Mouse (Mus musculus) stomach, embryonic 16.5 days (tissue): Measurements from ENCODE around the gene Fars2. TPM values are rescaled to one million over a fixed set of nuclear protein-coding genes. Genes with fewer than 3 reads are reported as not detected.

Source experiments
- ATAC-seq: fragments of 200-750 bp; cut with Nextera tagmentation; 2 replicates; pipeline ENCODE4 v1.8.0; 2017; ENCODE audit warnings: moderate number of reproducible peaks, moderate TSS enrichment; ENCODE audit not compliant: insufficient read depth, low FRiP score
- H3K27ac ChIP-seq: fragments of 300-500 bp; sonication (generic); 2 replicates; pipeline ENCODE4 v1.5.1; 2014; ENCODE audit warnings: low read length
- H3K27me3 ChIP-seq: fragments of 300-500 bp; sonication (generic); 2 replicates; pipeline ENCODE4 v1.6.1; 2014; ENCODE audit warnings: low read length, control low read depth, mixed read lengths; ENCODE audit not compliant: control insufficient read depth, insufficient read depth
- H3K36me3 ChIP-seq: fragments of 300-500 bp; sonication (generic); 2 replicates; pipeline ENCODE4 v1.6.1; 2014; ENCODE audit warnings: low read length; ENCODE audit not compliant: control insufficient read depth, insufficient read depth
- H3K4me1 ChIP-seq: fragments of 300-500 bp; sonication (generic); 2 replicates; pipeline ENCODE4 v1.6.1; 2014; ENCODE audit warnings: low read length, control low read depth, mixed read lengths; ENCODE audit not compliant: control insufficient read depth, insufficient read depth
- H3K4me2 ChIP-seq: fragments of 300-500 bp; sonication (generic); 2 replicates; pipeline ENCODE4 v1.6.1; 2014; ENCODE audit warnings: low read depth, low read length, mixed read lengths
- H3K4me3 ChIP-seq: fragments of 300-500 bp; sonication (generic); replicated peaks from 2 replicates; pipeline ENCODE4 v1.5.1; 2014; ENCODE audit warnings: mild to moderate bottlenecking, low read length
- H3K9ac ChIP-seq: fragments of 300-500 bp; sonication (generic); 2 replicates; pipeline ENCODE4 v1.6.1; 2014; ENCODE audit warnings: low read length
- H3K9me3 ChIP-seq: fragments of 300-500 bp; sonication (generic); replicated peaks from 2 replicates; pipeline ENCODE4 v1.6.1; 2016; ENCODE audit warnings: low read length, control low read depth; ENCODE audit not compliant: control insufficient read depth
- WGBS: fragments of 180-500 bp; shearing (Covaris S2); extraction: QIAGEN DNeasy Blood & Tissue Kit; methylation state at CpG from one replicate; pipeline ENCODE4 v1.1.7; 2014; 5-methylcytosine and 5-hydroxymethylcytosine counted together
- polyA plus RNA-seq: library from polyadenylated mRNA; unstranded; fragments of >200 nt; fragmentation: Nextera tagmentation; extraction: Ambion mirVana; gene quantifications from 2 replicates; pipeline ENCODE4 v1.2.1, GENCODE M21; 2015

Gene Fars2
- polyA plus RNA-seq, 1 experiment from 2014 or later, result 34.6 TPM

DNA sequence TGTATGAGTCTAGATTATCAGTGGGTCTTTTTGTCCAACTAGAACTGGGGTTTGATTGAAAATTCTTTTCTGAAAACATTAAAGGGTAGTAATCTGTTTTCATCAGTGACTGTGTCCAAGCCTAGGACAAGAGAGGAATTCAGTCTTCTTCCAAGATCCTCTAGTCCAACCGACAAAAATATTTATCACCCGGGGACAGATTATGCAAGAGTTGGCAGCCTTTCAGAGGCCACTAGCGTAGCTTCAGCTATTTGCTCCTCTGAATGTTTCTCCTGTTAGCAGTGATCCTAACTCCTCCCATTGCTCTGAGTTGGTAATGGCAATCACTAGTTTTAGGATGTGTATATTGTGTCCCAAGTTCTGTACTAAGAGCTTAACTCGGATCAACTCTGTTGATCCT, 380.1 kb downstream of the Fars2 start:
- H3K4me1 ChIP-seq, result no peaks in the 10 kb centered on the region
- no peak overlapping the region for H3K9ac ChIP-seq
- H3K9me3 ChIP-seq, result no peaks in the 10 kb centered on the region
- H3K27me3 ChIP-seq, result no peaks in the 10 kb centered on the region
- no peaks in the 10 kb centered on the region for H3K36me3 ChIP-seq
- no peak for ATAC-seq
- no peak overlapping the region for H3K4me3 ChIP-seq
- H3K27ac ChIP-seq, result no peak overlapping the region
- H3K4me2 ChIP-seq, result no peak overlapping the region
- 47% methylated on average over 4 of the region's 4 CpGs for WGBS

DNA sequence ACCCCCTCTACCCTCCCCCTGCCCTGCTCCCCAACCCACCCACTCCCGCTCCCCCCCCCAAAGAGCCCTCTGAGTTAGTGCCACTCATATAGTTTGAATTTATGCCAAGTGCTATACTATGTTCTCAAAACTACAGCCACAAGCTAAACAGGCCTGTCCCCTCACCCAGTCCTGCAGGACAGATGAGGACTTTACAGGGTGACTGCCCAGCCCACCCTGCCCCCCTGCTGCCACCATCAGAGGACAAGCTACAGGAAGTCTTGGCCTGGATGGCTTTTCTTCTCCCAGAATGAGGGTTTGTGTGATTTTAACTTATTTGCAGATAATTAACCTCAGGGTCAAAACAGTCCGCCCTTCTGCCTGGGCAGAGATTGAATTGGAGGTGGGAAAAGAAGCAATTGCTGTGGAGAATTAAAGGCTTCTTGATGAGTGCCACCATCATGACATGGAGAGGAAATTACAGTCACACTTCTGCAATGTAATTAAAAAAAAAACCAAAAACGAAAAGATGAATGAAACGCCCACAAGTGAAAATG, 383.2 kb downstream of the Fars2 start:
- Histone ChIP-seq H3K27ac (no peak overlapping the region), H3K4me3 (no peak overlapping the region), H3K9me3 (no peaks in the 10 kb centered on the region), H3K27me3 (no peaks in the 10 kb centered on the region), H3K9ac (no peak overlapping the region), H3K36me3 (no peaks in the 10 kb centered on the region), H3K4me2 (no peak overlapping the region), H3K4me1 (no peaks in the 10 kb centered on the region)
- 73% methylated on average over 4 of the region's 4 CpGs for WGBS
- no peak for ATAC-seq

DNA sequence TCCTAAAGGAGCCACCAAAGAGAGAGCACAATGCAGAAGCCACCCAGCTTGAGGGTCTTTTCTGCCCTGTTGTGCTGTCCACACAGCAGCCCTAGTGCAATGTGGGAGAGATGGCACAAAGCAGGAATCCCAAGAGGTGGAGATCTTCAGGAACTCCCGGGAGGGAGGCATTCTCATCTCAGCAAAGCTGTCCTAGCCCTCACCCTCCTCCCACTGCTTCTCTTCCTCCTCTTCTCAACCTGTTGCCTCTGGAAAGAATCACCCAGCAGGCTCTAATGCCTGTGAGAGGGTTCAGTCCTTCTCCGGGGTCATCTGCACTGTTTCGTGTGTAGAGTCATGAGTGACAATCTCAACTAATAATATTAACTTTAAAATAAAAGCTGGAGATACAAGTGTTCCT, 386.3 kb downstream of the Fars2 start:
- ATAC-seq, result no peak
- no peaks in the 10 kb centered on the region for H3K36me3 ChIP-seq
- no peak overlapping the region for H3K4me3 ChIP-seq
- 78% methylated on average over 3 of the region's 3 CpGs for WGBS
- no peak overlapping the region for H3K9ac ChIP-seq
- no peak overlapping the region for H3K27ac ChIP-seq
- H3K9me3 ChIP-seq, result no peaks in the 10 kb centered on the region
- no peak overlapping the region for H3K4me2 ChIP-seq
- H3K27me3 ChIP-seq, result no peaks in the 10 kb centered on the region
- no peaks in the 10 kb centered on the region for H3K4me1 ChIP-seq

DNA sequence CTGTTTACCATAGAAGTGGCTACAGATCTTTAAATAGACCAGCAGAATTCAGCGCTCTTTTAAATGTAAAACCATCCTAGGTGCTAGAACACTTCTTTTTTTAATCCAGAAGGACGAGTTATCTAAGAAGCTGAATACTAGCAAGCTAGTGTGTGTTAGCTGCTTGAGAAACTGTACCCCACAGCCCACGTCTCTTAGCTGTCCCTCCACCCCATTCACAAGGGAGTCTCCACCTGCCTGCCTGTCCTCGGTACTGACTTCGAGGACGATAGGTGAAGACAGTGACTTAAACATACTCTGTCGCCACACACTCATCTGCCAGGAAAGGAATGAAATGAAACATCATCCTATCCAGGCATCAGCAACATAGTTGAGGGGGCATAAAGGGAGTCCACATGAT, 386.8 kb downstream of the Fars2 start:
- no peak overlapping the region for H3K9ac ChIP-seq
- no peaks in the 10 kb centered on the region for H3K36me3 ChIP-seq
- no peak overlapping the region for H3K4me3 ChIP-seq
- H3K27ac ChIP-seq, result no peak overlapping the region
- no peaks in the 10 kb centered on the region for H3K4me1 ChIP-seq
- no peaks in the 10 kb centered on the region for H3K9me3 ChIP-seq
- no peaks in the 10 kb centered on the region for H3K27me3 ChIP-seq
- no peak for ATAC-seq
- WGBS, result 81% methylated on average over 7 of the region's 7 CpGs
- H3K4me2 ChIP-seq, result no peak overlapping the region

DNA sequence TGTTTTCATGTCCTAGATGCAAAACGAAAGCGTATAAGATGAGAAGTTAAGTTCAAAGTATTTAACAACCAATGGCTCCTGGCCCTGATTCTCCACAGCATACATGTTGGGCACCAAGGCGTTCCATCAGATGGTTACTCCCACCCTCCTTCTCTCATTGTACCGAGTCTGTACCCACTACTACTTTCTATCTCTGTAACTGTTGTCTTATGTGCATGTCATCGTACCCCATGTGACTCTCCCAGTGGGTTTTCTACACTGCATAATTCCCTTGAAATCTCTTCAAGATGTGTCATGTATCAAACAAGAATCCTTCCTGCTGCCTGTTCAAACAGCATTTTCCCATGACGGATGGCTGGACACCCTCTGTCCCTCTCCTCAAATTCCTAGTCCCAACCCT, 388.5 kb downstream of the Fars2 start:
- Histone ChIP-seq H3K27me3 (no peaks in the 10 kb centered on the region), H3K9me3 (no peaks in the 10 kb centered on the region), H3K4me1 (no peaks in the 10 kb centered on the region), H3K4me2 (no peak overlapping the region), H3K9ac (no peak overlapping the region), H3K36me3 (no peaks in the 10 kb centered on the region), H3K27ac (no peak overlapping the region), H3K4me3 (no peak overlapping the region)
- ATAC-seq, result no peak
- WGBS, result 90% methylated on average over 6 of the region's 6 CpGs

DNA sequence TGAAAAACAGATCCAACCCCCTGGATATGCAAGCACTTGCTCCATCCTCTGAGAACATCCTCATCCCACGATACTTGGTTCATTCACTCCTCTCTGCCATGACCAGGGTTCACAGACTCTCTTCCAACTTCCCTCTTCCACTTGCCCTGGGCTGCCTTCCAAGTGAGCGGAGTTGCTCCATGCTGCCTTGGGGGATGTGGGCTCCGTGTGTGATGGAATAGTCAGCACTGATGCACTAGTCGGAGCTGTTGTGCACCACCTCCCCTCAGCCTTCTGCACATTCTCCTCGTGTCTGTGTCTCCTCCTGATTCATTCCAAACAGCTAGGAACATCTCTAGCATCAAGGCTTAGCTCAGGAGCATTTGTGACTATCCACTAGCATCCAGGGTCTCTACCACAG, 389.1 kb downstream of the Fars2 start:
- WGBS, result 66% methylated on average over 5 of the region's 5 CpGs

DNA sequence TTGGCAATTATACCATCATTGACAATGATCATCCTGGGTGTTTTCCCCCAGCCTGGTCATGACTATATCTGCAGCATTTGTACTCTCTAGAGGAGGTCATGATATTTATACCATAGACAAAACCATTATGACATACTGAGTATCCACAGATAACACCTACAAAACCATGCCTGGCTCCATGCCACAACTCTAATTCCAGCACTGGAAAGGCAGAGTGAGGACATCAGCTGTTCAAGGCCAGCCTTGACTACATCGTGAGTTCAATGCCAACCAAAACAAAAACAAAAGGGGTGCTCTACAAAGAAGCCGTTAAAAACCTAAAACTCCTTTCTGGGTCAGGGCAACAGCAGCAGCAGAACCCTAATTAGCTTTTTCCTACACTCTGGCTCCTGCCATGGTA, 392.9 kb downstream of the Fars2 start:
- no peaks in the 10 kb centered on the region for H3K27me3 ChIP-seq
- H3K27ac ChIP-seq, result no peak overlapping the region
- no peaks in the 10 kb centered on the region for H3K36me3 ChIP-seq
- no peaks in the 10 kb centered on the region for H3K4me1 ChIP-seq
- H3K9me3 ChIP-seq, result no peaks in the 10 kb centered on the region
- no peak overlapping the region for H3K4me2 ChIP-seq
- no peak overlapping the region for H3K9ac ChIP-seq
- no peak for ATAC-seq
- no peak overlapping the region for H3K4me3 ChIP-seq
- 79% methylated on average over 2 of the region's 2 CpGs for WGBS

More for the DNA sequence above, 389.1 kb downstream of the Fars2 start:
- Histone ChIP-seq H3K9me3 (no peaks in the 10 kb centered on the region), H3K27ac (no peak overlapping the region), H3K9ac (no peak overlapping the region), H3K4me2 (no peak overlapping the region), H3K36me3 (no peaks in the 10 kb centered on the region), H3K4me1 (no peaks in the 10 kb centered on the region), H3K4me3 (no peak overlapping the region), H3K27me3 (no peaks in the 10 kb centered on the region)
- ATAC-seq, result no peak

DNA sequence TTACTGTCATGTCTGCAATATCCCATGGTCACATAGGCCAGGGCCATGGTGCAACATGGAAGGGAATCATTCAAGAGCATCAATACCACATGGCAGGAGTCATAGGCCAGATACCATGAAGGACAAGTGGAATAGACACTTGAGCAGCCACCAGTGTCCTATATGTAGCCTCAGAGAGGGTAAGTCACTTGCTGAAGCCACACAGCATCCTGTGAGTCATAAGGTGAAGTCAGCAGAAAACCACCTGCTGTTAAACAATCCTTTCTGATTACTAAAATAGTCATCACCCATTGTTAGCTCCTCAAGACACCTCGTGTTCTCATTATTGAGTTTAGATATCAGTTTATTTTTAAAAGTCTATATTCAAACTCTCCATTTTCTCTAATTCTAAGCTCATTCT, 395.9 kb downstream of the Fars2 start:
- H3K9ac ChIP-seq, result no peak overlapping the region
- WGBS, result 75% methylated on average over 1 of the region's 1 CpGs
- ATAC-seq, result no peak
- no peak overlapping the region for H3K27ac ChIP-seq
- H3K36me3 ChIP-seq, result no peaks in the 10 kb centered on the region
- H3K4me2 ChIP-seq, result no peak overlapping the region
- H3K4me1 ChIP-seq, result no peaks in the 10 kb centered on the region
- no peaks in the 10 kb centered on the region for H3K9me3 ChIP-seq
- H3K4me3 ChIP-seq, result no peak overlapping the region
- no peaks in the 10 kb centered on the region for H3K27me3 ChIP-seq

DNA sequence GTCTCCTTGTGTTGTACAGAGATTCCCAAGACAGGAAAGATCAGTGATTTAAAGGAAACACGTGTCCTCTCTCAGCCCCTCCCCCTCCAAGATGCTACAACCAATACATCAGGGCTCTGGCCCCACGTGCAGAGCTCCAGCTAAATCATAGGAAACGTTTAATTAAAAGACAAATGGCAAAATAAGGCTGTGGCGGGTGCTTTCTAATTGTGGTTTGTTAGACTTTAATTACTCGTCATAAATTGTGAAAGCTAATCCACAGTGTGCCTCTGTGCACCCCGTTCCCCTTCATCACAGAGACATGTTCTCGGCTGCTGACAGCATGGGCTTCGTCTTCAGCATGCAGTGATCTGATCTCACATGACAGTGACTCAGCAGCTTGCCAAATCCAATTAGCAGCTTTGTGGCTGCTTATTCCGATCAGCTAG, 400.9 kb downstream of the Fars2 start:
- H3K4me1 ChIP-seq, result no peaks in the 10 kb centered on the region
- no peaks in the 10 kb centered on the region for H3K36me3 ChIP-seq
- H3K9me3 ChIP-seq, result no peaks in the 10 kb centered on the region
- no peak overlapping the region for H3K9ac ChIP-seq
- H3K4me2 ChIP-seq, result no peak overlapping the region
- ATAC-seq, result no peak
- WGBS, result 53% methylated on average over 9 of the region's 9 CpGs
- H3K4me3 ChIP-seq, result no peak overlapping the region
- no peaks in the 10 kb centered on the region for H3K27me3 ChIP-seq
- no peak overlapping the region for H3K27ac ChIP-seq

DNA sequence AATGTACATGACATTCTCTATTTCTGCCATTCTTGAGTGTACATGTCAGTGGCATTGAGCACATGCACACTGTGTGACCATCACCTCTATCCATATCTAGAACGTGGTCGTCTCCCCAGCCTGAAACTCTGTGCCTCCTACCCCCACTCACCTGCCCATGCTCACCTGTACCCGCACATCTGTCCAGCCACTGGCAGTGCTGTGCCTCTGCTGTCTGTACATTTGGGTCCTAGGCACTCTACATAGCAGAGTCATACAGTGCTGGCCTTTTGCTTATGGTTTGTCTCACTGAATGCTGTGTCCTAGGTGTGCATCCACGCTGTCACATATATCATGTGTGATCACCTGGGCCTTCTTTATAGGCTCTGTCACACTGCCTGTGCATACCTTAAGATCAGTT, 410.5 kb downstream of the Fars2 start:
- Histone ChIP-seq H3K9me3 (no peaks in the 10 kb centered on the region), H3K4me3 (no peak overlapping the region), H3K4me1 (no peaks in the 10 kb centered on the region), H3K36me3 (no peaks in the 10 kb centered on the region), H3K9ac (no peak overlapping the region), H3K4me2 (no peak overlapping the region), H3K27me3 (no peaks in the 10 kb centered on the region), H3K27ac (no peak overlapping the region)
- no peak for ATAC-seq
- 90% methylated on average over 4 of the region's 4 CpGs for WGBS
